Mouse (Mus musculus) c-Kit-positive CD71-positive TER-119-negative erythroid progenitor cells, embryonic 14.5 days (primary cell): ENCODE data around the gene Fam71e1.

ENCODE experiments used
- DNase-seq: peaks from one replicate; pipeline ENCODE4 v3.0.0-alpha.2; 2013; ENCODE audit warnings: low read depth

The Fam71e1 gene

GRCm38 (mm10) chr7:44471880-44472557 lies 24.4 kb upstream of the Fam71e1 start:
- DNase-seq: no peak

- no peak for DNase-seq
Observed at GRCm38 (mm10) chr7:44472558-44472885, 23.9 kb upstream of the Fam71e1 start.

- DNase-seq: no peak
Observed at GRCm38 (mm10) chr7:44472961-44473646, 23.3 kb upstream of the Fam71e1 start.

GRCm38 (mm10) chr7:44474419-44474818 lies 22.0 kb upstream of the Fam71e1 start:
- no peak for DNase-seq

- no peak for DNase-seq
Observed at GRCm38 (mm10) chr7:44475046-44475614, 21.3 kb upstream of the Fam71e1 start.

GRCm38 (mm10) chr7:44482836-44483435 lies 13.4 kb upstream of the Fam71e1 start:
- DNase-seq: peak; percentile 65

GRCm38 (mm10) chr7:44484109-44484508 lies 12.3 kb upstream of the Fam71e1 start:
- no peak for DNase-seq

GRCm38 (mm10) chr7:44484841-44485571 lies 11.4 kb upstream of the Fam71e1 start:
- peak; percentile 72 for DNase-seq

GRCm38 (mm10) chr7:44485572-44486195 lies 10.7 kb upstream of the Fam71e1 start:
- DNase-seq: no peak

GRCm38 (mm10) chr7:44486927-44487575 lies 9.3 kb upstream of the Fam71e1 start:
- no peak for DNase-seq

- no peak for DNase-seq
Observed at GRCm38 (mm10) chr7:44487936-44488335, 8.4 kb upstream of the Fam71e1 start.

GRCm38 (mm10) chr7:44488545-44488944 lies 7.8 kb upstream of the Fam71e1 start:
- DNase-seq: no peak

GRCm38 (mm10) chr7:44490281-44490680 lies 6.1 kb upstream of the Fam71e1 start:
- no peak for DNase-seq

GRCm38 (mm10) chr7:44491391-44491790 lies 5.0 kb upstream of the Fam71e1 start:
- DNase-seq: no peak

- no peak for DNase-seq
Observed at GRCm38 (mm10) chr7:44492166-44492826, 4.1 kb upstream of the Fam71e1 start.

GRCm38 (mm10) chr7:44494681-44495080 lies 1.7 kb upstream of the Fam71e1 start:
- no peak for DNase-seq

GRCm38 (mm10) chr7:44495086-44495485 lies 1.3 kb upstream of the Fam71e1 start:
- no peak for DNase-seq

GRCm38 (mm10) chr7:44496771-44497109 lies 359 bp downstream of the Fam71e1 start:
- DNase-seq: no peak

GRCm38 (mm10) chr7:44497361-44498055 lies 1.1 kb downstream of the Fam71e1 start:
- DNase-seq: no peak

- no peak for DNase-seq
Observed at GRCm38 (mm10) chr7:44498922-44499321, 2.5 kb downstream of the Fam71e1 start.
